Mouse (Mus musculus) large intestine, adult 2 months (tissue): ENCODE measurements around the gene Qrsl1. TPM values are rescaled to one million over a fixed set of nuclear protein-coding genes. Genes with fewer than 3 reads are reported as not detected.

Experiments
- DNase-seq: peaks from one replicate; pipeline ENCODE4 v3.0.0-alpha.2; 2012; ENCODE audit warnings: low read depth, low spot score
- WGBS: fragments of 180-500 bp; shearing (Covaris S2); methylation state at CpG from one replicate; pipeline ENCODE4 v1.1.7; 2018; 5-methylcytosine and 5-hydroxymethylcytosine counted together
- polyA plus RNA-seq: library from polyadenylated mRNA; depleted of rRNA; stranded (reverse); fragments of >200 nt; gene quantifications from 2 replicates; pipeline ENCODE4 v1.2.3, GENCODE M21; 2012

Qrsl1 gene
- polyA plus RNA-seq, 1 experiment = 11.5 TPM

GRCm38 (mm10) chr10:43887676-43888075 lies 13.9 kb downstream of the Qrsl1 start:
- DNase-seq = no peak
- 94% methylated on average over 9 of the region's 9 CpGs for WGBS

GRCm38 (mm10) chr10:43871458-43871857 lies 30.1 kb downstream of the Qrsl1 start:
- WGBS = 79% methylated on average over 1 of the region's 1 CpGs

GRCm38 (mm10) chr10:43870752-43871151 lies 30.8 kb downstream of the Qrsl1 start:
- WGBS = 75% methylated on average over 10 of the region's 10 CpGs
- DNase-seq = no peak

More at GRCm38 (mm10) chr10:43871458-43871857, 30.1 kb downstream of the Qrsl1 start:
- DNase-seq = no peak

- no peak for DNase-seq
- WGBS = 73% methylated on average over 3 of the region's 3 CpGs
These were observed 45.2 kb downstream of the Qrsl1 start for GRCm38 (mm10) chr10:43856351-43856750.

GRCm38 (mm10) chr10:43855916-43856315 lies 45.6 kb downstream of the Qrsl1 start:
- WGBS = 89% methylated on average over 9 of the region's 9 CpGs
- DNase-seq = no peak

- 67% methylated on average over 5 of the region's 5 CpGs for WGBS
- DNase-seq = no peak
These were observed 49.6 kb downstream of the Qrsl1 start for GRCm38 (mm10) chr10:43851898-43852297.

- DNase-seq = no peak
- 79% methylated on average over 3 of the region's 3 CpGs for WGBS
These were observed 52.1 kb downstream of the Qrsl1 start for GRCm38 (mm10) chr10:43849478-43849877.

- DNase-seq = no peak
- 69% methylated on average over 2 of the region's 2 CpGs for WGBS
These were observed 55.4 kb downstream of the Qrsl1 start for GRCm38 (mm10) chr10:43846141-43846622.

GRCm38 (mm10) chr10:43845442-43845841 lies 56.1 kb downstream of the Qrsl1 start:
- no peak for DNase-seq
- WGBS = 83% methylated on average over 3 of the region's 3 CpGs

- no peak for DNase-seq
- WGBS = 88% methylated on average over 5 of the region's 5 CpGs
These were observed 60.1 kb downstream of the Qrsl1 start for GRCm38 (mm10) chr10:43841441-43841840.

GRCm38 (mm10) chr10:43832868-43833267 lies 68.7 kb downstream of the Qrsl1 start:
- WGBS = 57% methylated on average over 5 of the region's 5 CpGs

GRCm38 (mm10) chr10:43830251-43831018 lies 71.1 kb downstream of the Qrsl1 start:
- 31% methylated on average over 17 of the region's 17 CpGs for WGBS
- no peak for DNase-seq

More at GRCm38 (mm10) chr10:43832868-43833267, 68.7 kb downstream of the Qrsl1 start:
- no peak for DNase-seq

- WGBS = 97% methylated on average over 10 of the region's 10 CpGs
- no peak for DNase-seq
These were observed 72.9 kb downstream of the Qrsl1 start for GRCm38 (mm10) chr10:43828686-43829015.

- 89% methylated on average over 10 of the region's 10 CpGs for WGBS
These were observed 73.4 kb downstream of the Qrsl1 start for GRCm38 (mm10) chr10:43827958-43828685.

GRCm38 (mm10) chr10:43826773-43827621 lies 74.5 kb downstream of the Qrsl1 start:
- 82% methylated on average over 14 of the region's 14 CpGs for WGBS
- no peak for DNase-seq

More at GRCm38 (mm10) chr10:43827958-43828685, 73.4 kb downstream of the Qrsl1 start:
- DNase-seq = no peak

GRCm38 (mm10) chr10:43825696-43826095 lies 75.8 kb downstream of the Qrsl1 start:
- no peak for DNase-seq
- WGBS = 89% methylated on average over 6 of the region's 6 CpGs

GRCm38 (mm10) chr10:43824713-43825112 lies 76.8 kb downstream of the Qrsl1 start:
- no peak for DNase-seq
- WGBS = 80% methylated on average over 3 of the region's 3 CpGs
